Mouse (Mus musculus): ENCODE data around the gene Arap1.
A peak's percentile ranks its signal among the peaks of the same experiment; 100 is the strongest.

The Arap1 gene

GRCm38 (mm10) chr7:101394569-101394968 lies 46.7 kb downstream of the Arap1 start:
- DNase-seq (ENCODE audit: low read depth) = no peak

GRCm38 (mm10) chr7:101395471-101395870 lies 47.6 kb downstream of the Arap1 start:
- no peak for DNase-seq (ENCODE audit: low read depth)

- no peak for DNase-seq (ENCODE audit: low read depth)
Measured at GRCm38 (mm10) chr7:101397175-101397574, 49.3 kb downstream of the Arap1 start.

DNA sequence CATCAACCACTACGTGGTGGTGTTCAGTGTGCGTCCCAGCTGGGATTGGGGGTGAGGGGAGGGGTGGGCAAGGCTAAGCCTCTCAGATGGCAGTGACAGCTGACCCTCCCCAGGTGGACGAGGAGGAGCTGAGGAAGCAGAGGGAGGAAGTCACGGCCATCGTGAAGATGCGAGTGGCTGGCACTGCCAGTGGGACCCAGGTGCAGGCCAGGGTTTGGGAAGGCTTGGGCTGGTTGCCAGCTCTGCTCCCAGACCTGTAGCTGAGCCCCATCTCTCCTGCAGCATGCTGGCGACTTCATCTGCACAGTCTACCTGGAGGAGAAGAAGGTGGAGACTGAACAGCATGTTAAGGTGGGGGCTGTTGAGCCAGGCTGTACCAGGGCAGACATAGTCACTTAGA lies 53.6 kb downstream of the Arap1 start:
- no peak for DNase-seq (ENCODE audit: low read depth)

DNA sequence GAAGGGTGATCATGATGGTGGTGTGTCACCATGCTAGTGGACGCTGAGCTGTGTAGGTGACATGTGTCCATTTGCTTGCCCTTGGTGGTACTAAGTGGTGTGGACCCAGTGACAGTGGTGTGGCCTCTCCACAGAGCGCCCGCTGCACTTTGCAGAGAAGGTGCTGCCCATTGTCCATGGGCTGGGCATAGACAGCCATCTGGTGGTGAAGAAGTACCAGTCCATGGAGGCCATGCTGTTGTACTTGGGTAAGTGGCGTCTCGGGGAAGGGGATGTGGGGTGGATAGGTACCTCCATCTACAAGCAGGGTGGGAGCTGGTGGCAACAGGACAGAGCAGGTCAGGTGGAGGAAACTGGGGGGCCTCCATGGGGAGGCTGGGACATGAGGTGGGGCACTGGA lies 56.0 kb downstream of the Arap1 start:
- no peak for DNase-seq (ENCODE audit: low read depth)

DNA sequence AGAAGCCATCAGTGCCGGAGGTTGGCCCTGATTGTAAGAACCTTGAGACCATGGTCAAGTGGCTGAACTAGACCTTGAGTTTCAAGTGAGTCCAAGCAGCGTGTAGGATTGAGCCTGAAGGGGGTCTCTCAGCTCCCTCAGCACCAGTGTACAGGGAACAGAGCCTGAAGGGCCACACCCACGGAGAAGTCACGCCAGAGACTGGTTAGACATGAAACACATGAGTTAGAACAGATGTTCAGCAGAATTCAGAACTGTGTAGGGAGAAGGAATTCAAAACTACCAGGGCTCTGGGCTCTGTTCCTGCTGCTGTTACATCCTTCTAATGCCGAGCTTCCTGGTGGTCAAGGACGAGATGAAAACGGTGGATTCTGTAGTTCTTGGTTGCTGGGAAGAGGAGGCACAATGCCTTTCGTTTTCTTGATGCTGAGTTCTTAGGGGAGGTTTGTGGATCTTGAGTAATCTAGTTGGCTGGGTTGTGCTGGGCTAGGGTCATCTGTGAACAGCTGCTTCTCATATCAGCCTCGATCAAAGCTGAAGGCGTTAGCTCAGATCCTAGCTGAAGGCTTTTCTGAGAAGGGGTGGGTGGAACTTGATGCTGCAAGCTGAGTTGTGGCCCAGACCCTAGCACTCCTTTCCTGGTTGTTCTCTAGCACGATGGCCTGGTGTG lies 62.5 kb downstream of the Arap1 start, which contains the start of gene Gm45837:
TSS of gene Gm45837 (plus strand) at position 620 of the 670 bp plus-strand sequence.
- no peak for DNase-seq (ENCODE audit: low read depth)

GRCm38 (mm10) chr7:101412796-101413195 lies 64.9 kb downstream of the Arap1 start:
- peak; percentile 50 for DNase-seq (ENCODE audit: low read depth)

DNA sequence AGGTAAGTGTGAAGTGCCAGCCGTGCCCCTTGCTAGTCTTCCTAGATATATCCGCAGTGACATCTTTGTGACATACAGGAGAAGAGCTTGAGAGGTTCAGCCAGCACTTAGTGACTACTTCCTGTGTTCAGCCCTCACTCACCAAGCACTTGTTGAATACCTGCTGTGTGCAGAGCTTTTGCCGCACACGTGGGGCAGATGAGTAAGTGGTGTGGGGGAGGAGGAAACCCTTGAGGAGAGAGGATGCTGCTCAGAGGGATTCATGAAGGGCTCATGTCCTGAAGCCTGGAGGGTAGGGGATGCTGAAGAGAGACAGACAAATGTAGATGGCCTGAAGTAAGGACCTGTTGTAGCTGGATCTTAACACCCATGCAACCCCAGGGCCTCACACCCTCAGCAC lies 66.3 kb downstream of the Arap1 start:
- no peak for DNase-seq (ENCODE audit: low read depth)

- DNase-seq (ENCODE audit: low read depth) = no peak
Measured at GRCm38 (mm10) chr7:101414661-101415511, 67.0 kb downstream of the Arap1 start.

- DNase-seq (ENCODE audit: low read depth) = no peak
Measured at GRCm38 (mm10) chr7:101415512-101416100, 67.7 kb downstream of the Arap1 start.

- no peak for DNase-seq (ENCODE audit: low read depth)
Measured at GRCm38 (mm10) chr7:101416391-101416790, 68.5 kb downstream of the Arap1 start.

DNA sequence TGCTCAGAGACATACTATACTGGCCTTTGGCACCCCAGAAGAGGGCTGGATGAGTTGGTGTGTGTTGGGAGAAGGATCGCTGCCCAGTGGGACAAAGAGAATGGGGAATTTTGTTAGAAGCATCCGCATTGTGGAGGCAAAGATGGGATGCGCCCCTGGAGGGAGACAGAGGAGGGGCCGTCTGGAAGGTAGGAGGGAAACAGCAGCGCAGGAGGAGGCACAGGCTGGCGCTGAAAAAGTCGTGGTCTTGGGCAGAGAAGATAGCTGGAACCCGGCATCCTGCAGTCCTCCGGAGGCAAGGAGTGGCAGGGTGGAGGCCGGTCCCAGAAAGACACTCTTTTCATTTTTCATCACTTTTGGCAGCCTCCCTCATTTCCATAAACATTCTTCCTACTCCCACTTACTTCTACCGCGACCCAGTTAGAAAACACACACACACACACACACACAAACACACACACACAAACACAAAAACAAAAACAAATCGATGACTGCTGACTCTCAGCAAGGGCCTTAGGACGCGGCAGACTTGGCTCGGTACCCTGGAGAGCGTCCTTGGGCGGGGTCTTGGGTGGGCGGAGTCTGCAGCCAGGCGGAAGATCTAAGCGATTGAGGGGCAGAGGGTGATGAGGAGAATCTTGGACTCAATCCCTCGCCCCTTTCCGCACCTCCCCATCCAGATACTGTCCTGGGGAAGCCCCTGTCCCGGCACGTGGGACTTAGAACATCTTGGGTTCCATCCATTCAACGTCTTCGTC lies 71.3 kb downstream of the Arap1 start:
- DNase-seq (ENCODE audit: low read depth) = no peak

DNA sequence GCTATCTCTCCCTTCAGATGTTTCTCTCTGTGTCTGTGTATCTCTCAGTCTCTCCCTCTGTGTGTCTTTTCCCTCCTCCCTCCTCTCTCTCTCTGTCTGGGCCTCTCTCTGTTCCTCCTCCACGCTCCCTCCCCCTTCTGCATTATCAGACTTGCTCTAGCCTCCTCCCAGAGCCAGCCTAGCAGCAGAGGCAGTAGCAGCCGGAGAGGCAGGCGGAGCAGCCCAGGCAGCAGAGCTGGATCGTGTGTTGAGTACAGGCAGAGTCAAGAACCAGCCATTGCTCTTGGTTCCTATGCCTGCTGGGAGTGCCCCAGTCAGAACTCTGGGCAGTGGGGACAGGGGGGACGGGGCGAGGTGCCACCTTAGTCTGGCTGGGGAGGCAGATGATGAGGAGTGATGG lies 73.7 kb downstream of the Arap1 start, which contains the start of gene Pde2a:
TSS of gene Pde2a (plus strand) at position 163 of the 400 bp plus-strand sequence.
- no peak for DNase-seq (ENCODE audit: low read depth)

DNA sequence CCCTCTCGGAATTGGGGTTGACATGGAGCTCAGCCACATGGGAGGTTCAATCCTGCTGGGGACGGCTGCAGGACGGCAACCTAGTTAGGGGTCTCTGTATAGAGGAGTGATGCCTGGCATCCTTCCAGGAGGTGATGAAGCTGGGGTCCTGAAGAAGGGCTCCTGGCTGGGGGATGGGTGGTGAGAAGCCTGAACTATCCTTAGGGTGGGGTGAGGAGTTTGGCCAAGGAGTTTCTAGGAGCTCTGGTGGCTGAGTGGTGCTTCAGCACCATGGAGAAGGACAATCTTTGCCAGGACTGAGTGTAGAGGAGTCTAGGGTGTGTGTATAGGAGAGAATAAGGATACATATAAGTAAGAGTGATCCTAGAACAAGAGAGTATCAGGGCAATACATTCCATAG lies 74.2 kb downstream of the Arap1 start:
- no peak for DNase-seq (ENCODE audit: low read depth)

GRCm38 (mm10) chr7:101422646-101423045 lies 74.8 kb downstream of the Arap1 start:
- no peak for DNase-seq (ENCODE audit: low read depth)

DNA sequence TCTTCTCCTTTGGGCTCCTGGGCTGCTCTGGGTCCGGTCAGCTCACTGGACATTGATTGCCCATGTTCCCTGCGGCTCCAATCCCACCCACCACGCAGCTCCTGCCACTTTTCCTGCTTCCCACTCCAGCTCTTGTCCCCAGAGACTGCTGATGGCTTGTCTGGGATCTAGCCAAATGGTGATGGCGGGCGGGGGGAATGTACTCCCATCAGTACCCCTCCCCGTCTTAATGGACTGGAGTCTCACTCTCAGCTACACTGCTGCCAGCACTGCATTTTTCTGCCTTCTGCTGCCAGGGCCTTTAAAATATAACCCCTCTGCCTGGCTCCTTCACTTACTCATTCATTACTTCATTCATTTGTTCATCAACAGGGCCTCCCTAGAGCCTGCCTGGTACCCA lies 76.1 kb downstream of the Arap1 start:
- DNase-seq (ENCODE audit: low read depth) = no peak

DNA sequence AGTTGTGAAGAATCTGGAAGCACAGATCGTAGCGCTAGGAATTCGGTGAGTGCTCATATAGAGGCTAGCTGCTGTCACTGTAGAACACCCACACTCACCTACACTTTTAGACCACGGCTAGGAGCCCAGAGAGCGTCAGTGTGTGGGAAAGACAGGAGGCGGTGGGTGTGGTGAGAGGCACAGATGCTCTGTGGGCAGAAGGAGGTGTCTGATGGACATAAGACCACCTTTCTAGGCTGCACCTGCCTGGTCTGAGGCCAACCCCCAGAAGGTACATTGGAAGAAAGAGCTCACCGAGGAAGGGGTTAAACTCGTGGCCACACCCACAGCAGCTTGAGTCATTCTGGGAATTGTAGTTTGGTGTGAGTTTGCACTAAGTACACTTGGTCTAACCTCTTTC lies 78.8 kb downstream of the Arap1 start:
- no peak for DNase-seq (ENCODE audit: low read depth)

- no peak for DNase-seq (ENCODE audit: low read depth)
Measured at GRCm38 (mm10) chr7:101427736-101428135, 79.9 kb downstream of the Arap1 start.

GRCm38 (mm10) chr7:101435038-101435437 lies 87.2 kb downstream of the Arap1 start:
- DNase-seq (ENCODE audit: low read depth) = no peak

DNA sequence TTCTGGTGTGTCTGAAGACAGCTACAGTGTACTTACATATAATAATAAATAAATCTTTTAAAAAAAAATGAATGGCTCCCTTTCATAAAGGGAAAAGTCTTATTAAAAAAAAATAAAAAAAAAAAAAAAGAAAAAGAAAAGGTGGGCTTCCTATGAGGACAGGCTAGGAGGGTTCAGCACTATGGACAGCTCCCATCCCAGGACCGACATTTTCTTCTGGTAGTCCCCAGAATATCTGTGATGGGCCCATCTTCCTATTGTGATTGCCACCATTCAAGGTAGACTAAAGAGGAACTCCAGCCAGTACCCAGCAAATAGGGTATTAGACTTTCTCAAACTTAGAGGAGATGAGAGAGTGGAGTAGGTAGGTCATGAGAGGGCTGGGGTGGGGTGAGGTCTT lies 90.0 kb downstream of the Arap1 start:
- no peak for DNase-seq (ENCODE audit: low read depth)

GRCm38 (mm10) chr7:101443093-101443492 lies 95.2 kb downstream of the Arap1 start:
- no peak for DNase-seq (ENCODE audit: low read depth)

DNA sequence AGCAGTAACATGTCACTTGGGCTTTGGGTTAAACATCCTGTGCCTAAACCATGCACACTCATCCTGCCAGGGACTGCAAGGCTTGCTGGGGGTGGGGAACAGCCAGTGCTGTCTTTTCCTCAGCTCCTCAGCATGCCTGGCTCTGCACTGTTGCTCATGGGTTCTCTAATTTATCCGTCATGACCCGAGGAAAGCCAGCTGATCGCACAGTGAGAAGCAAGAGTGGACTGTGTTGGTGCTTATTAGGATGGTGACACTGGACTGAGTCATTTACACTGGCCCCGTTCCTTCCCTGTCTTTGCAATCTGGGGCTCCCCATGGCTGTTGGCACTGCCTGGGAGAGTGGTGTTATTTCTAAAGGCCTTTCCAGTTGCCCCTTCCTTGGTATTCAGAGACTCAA lies 96.3 kb downstream of the Arap1 start:
- no peak for DNase-seq (ENCODE audit: low read depth)
